Mouse (Mus musculus) midbrain, embryonic 16.5 days (tissue): Measurements from ENCODE around the gene Myo1b. TPM values are rescaled to one million over a fixed set of nuclear protein-coding genes. Genes with fewer than 3 reads are reported as not detected.
A peak's percentile ranks its signal among the peaks of the same experiment; 100 is the strongest.

ENCODE experiments used
- ATAC-seq: fragments of 200-750 bp; cut with Nextera tagmentation; 2 replicates; pipeline ENCODE4 v1.8.0; 2017; ENCODE audit warnings: moderate TSS enrichment
- H3K27ac ChIP-seq: fragments of 300-500 bp; sonication (generic); 2 replicates; pipeline ENCODE4 v1.5.1; 2014; ENCODE audit warnings: mild to moderate bottlenecking, low read length, mixed read lengths
- H3K27me3 ChIP-seq: fragments of 300-500 bp; sonication (generic); 2 replicates; pipeline ENCODE4 v1.6.1; 2014; ENCODE audit warnings: low read depth, low read length, mixed read lengths; ENCODE audit not compliant: control insufficient read depth, insufficient read depth
- H3K36me3 ChIP-seq: fragments of 300-500 bp; sonication (generic); 2 replicates; pipeline ENCODE4 v1.6.1; 2014; ENCODE audit warnings: mild to moderate bottlenecking, low read length, moderate library complexity, mixed read lengths; ENCODE audit not compliant: control insufficient read depth, insufficient read depth
- H3K4me1 ChIP-seq: fragments of 300-500 bp; sonication (generic); 2 replicates; pipeline ENCODE4 v1.6.1; 2014; ENCODE audit warnings: mild to moderate bottlenecking, low read length, mixed read lengths; ENCODE audit not compliant: control insufficient read depth, insufficient read depth
- H3K4me2 ChIP-seq: fragments of 300-500 bp; sonication (generic); 2 replicates; pipeline ENCODE4 v1.6.1; 2014; ENCODE audit warnings: mild to moderate bottlenecking, low read length, mixed read lengths
- H3K4me3 ChIP-seq: fragments of 300-500 bp; sonication (generic); 2 replicates; pipeline ENCODE4 v1.5.1; 2014; ENCODE audit warnings: low read depth, mild to moderate bottlenecking, low read length, moderate library complexity, mixed read lengths
- H3K9ac ChIP-seq: fragments of 300-500 bp; sonication (generic); 2 replicates; pipeline ENCODE4 v1.6.1; 2014; ENCODE audit warnings: low read depth, low read length, mixed read lengths
- H3K9me3 ChIP-seq: fragments of 300-500 bp; sonication (generic); replicated peaks from 2 replicates; pipeline ENCODE4 v1.6.1; 2014; ENCODE audit warnings: mild to moderate bottlenecking, low read length, mixed read lengths; ENCODE audit not compliant: control insufficient read depth, poor library complexity, severe bottlenecking
- WGBS: fragments of 180-500 bp; shearing (Covaris S2); extraction: QIAGEN DNeasy Blood & Tissue Kit; methylation state at CpG from one replicate; pipeline ENCODE4 v1.1.7; 2014; 5-methylcytosine and 5-hydroxymethylcytosine counted together
- polyA plus RNA-seq: library from polyadenylated mRNA; unstranded; fragments of >200 nt; fragmentation: Nextera tagmentation; extraction: Ambion mirVana; gene quantifications from 2 replicates; pipeline ENCODE4 v1.2.1, GENCODE M21; 2015

Myo1b gene
- polyA plus RNA-seq, 1 experiment from 2014 or later: 57.6 TPM

DNA sequence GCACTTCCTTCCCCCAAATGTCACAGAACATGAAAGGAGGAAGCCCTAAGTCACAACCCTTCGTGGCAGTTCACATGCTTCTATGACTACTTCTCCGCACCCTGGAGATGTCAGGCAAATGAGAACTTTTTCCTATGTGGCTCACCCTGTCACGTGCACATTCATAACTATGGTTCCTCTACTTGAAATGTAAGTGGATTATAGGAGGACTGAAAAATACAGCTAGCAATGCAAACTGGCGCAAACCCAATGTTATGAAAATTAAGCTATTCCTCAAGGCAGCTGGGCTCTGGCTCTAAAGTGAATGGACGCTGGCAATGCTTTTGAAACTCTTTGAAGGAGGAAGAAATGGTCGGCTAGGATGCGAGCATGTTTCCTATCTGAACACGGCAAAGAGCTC, 8.1 kb downstream of the Myo1b start:
- H3K27ac ChIP-seq: no peak overlapping the region
- H3K4me2 ChIP-seq: 0 out of 2 replicates have a peak overlapping the region, but pooled peaks have one; percentile 13
- no peaks in the 10 kb centered on the region for H3K27me3 ChIP-seq
- no peaks in the 10 kb centered on the region for H3K9me3 ChIP-seq
- H3K36me3 ChIP-seq: no peaks in the 10 kb centered on the region
- ATAC-seq: no peak; the same call in 1 of the 2 replicates
- 19% methylated on average over 8 of the region's 8 CpGs for WGBS
- no peak overlapping the region for H3K4me3 ChIP-seq
- H3K4me1 ChIP-seq: peaks cover 17% of the 10 kb centered on the region
- no peak overlapping the region for H3K9ac ChIP-seq

- no peak overlapping the region for H3K4me2 ChIP-seq
- no peaks in the 10 kb centered on the region for H3K36me3 ChIP-seq
- WGBS: 92% methylated on average over 8 of the region's 8 CpGs
- H3K27ac ChIP-seq: no peak overlapping the region
- no peak for ATAC-seq
- no peaks in the 10 kb centered on the region for H3K9me3 ChIP-seq
- no peak overlapping the region for H3K4me3 ChIP-seq
- no peaks in the 10 kb centered on the region for H3K27me3 ChIP-seq
- no peak overlapping the region for H3K9ac ChIP-seq
- H3K4me1 ChIP-seq: peaks cover 17% of the 10 kb centered on the region
Observed at GRCm38 (mm10) chr1:51906206-51906906, 9.5 kb downstream of the Myo1b start.

GRCm38 (mm10) chr1:51905073-51905472, 10.8 kb downstream of the Myo1b start:
- ATAC-seq: no peak

DNA sequence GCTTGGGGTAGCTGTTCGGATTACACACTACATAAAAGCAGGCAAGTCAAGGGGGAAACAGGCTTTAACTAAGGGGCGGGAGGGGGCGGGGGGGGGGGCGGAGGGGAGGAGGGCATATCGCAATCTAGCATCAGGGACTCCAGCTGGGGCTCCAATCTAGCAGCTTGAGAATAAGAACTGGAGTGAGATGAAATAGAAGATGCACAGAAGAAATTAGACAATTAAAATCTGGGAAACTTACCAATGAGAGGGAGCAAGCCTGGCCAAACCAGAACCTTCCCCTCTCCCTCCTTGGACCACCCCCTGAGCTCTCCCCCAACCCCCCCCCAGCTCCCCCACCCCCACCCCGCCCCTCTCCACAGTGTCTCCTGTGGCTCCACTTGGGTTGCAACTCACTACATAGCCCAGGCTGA, 18.7 kb downstream of the Myo1b start:
- H3K4me3 ChIP-seq: no peak overlapping the region
- H3K4me1 ChIP-seq: peaks cover 4% of the 10 kb centered on the region; the same call in 1 of the 2 replicates
- no peak overlapping the region for H3K4me2 ChIP-seq
- 17% methylated on average over 2 of the region's 6 CpGs for WGBS
- H3K27me3 ChIP-seq: no peaks in the 10 kb centered on the region
- no peak for ATAC-seq
- H3K9me3 ChIP-seq: no peaks in the 10 kb centered on the region
- H3K9ac ChIP-seq: no peak overlapping the region
- no peaks in the 10 kb centered on the region for H3K36me3 ChIP-seq
- no peak overlapping the region for H3K27ac ChIP-seq

More at GRCm38 (mm10) chr1:51905073-51905472, 10.8 kb downstream of the Myo1b start:
- H3K27me3 ChIP-seq: no peaks in the 10 kb centered on the region
- H3K9me3 ChIP-seq: no peaks in the 10 kb centered on the region
- H3K9ac ChIP-seq: no peak overlapping the region
- H3K36me3 ChIP-seq: no peaks in the 10 kb centered on the region
- 92% methylated on average over 6 of the region's 6 CpGs for WGBS
- H3K4me2 ChIP-seq: no peak overlapping the region
- no peak overlapping the region for H3K27ac ChIP-seq
- no peak overlapping the region for H3K4me3 ChIP-seq
- H3K4me1 ChIP-seq: peaks cover 13% of the 10 kb centered on the region

GRCm38 (mm10) chr1:51895961-51896360, 19.9 kb downstream of the Myo1b start:
- no peak for ATAC-seq
- Histone ChIP-seq H3K9me3 (no peaks in the 10 kb centered on the region), H3K9ac (no peak overlapping the region), H3K4me1 (peaks cover 4% of the 10 kb centered on the region; the same call in 1 of the 2 replicates), H3K27me3 (no peaks in the 10 kb centered on the region), H3K27ac (no peak overlapping the region), H3K4me3 (no peak overlapping the region), H3K36me3 (no peaks in the 10 kb centered on the region), H3K4me2 (no peak overlapping the region)
- 30% methylated on average over 10 of the region's 10 CpGs for WGBS

DNA sequence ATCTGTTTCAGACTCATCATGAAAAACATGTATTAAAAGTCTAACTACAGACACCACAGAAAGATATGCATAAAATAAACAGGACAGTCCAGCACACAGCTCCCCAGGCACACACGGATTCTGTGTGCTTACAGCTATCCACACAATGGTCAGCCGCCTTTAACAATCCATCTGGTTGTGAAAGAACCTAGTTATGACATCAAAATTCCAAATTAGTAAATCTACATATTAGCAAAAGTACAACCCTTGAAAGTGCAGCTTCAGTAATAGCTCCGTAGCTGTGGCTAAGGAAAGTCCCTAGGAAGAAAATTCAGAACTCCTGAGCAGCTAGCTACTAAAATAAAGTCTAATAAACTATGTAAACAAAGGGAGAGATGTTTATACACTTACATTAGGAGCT, 21.1 kb downstream of the Myo1b start:
- no peaks in the 10 kb centered on the region for H3K9me3 ChIP-seq
- H3K9ac ChIP-seq: no peak overlapping the region
- H3K4me1 ChIP-seq: peaks cover 4% of the 10 kb centered on the region; the same call in 1 of the 2 replicates
- H3K36me3 ChIP-seq: no peaks in the 10 kb centered on the region
- no peaks in the 10 kb centered on the region for H3K27me3 ChIP-seq
- no peak overlapping the region for H3K27ac ChIP-seq
- H3K4me2 ChIP-seq: no peak overlapping the region
- 64% methylated on average over 3 of the region's 3 CpGs for WGBS
- H3K4me3 ChIP-seq: no peak overlapping the region
- ATAC-seq: no peak

DNA sequence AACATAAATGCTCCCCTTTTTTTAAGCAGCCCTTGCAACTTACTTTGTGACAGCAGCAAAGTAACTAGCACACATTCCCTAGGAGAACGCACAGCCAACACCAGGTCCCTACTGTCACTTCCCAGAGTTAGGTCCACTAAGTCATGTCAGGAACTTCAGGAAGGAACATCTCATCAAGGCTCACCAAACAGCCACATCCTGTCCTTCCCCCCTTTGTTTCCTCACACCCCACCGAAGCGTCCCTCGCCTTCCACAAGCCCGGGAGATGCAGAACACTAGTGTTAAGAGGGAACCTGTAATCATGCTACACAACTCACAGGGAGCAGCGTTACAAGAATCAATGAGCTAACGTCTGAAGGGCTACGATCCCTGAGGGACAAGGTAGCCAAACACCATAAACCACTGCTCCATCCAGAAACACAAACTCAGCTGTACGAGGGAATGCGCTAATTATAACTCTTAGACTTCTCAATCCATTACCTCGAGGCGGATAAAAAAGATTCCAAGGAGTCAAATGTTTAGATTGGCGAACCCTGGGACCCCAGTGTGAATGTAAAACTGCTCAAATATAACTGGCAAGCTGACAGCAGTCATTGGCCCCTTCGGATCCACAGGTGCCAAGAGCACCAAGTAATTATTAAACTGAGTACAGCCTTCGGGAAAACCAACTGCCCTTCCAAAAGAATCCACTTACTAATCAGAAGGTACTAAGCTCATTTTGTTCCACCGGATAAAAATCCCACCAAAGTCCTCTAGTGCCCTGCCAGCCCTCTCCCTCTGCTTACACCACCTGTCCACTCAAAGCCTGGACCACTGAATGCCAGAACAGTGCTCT, 22.1 kb downstream of the Myo1b start:
- H3K4me1 ChIP-seq: peaks cover 4% of the 10 kb centered on the region; the same call in 1 of the 2 replicates
- no peak overlapping the region for H3K4me3 ChIP-seq
- H3K36me3 ChIP-seq: no peaks in the 10 kb centered on the region
- no peak overlapping the region for H3K4me2 ChIP-seq
- no peak for ATAC-seq
- H3K27me3 ChIP-seq: no peaks in the 10 kb centered on the region
- 85% methylated on average over 16 of the region's 16 CpGs for WGBS
- H3K27ac ChIP-seq: no peak overlapping the region
- H3K9ac ChIP-seq: no peak overlapping the region
- no peaks in the 10 kb centered on the region for H3K9me3 ChIP-seq

- ATAC-seq: no peak
- WGBS: 93% methylated on average over 4 of the region's 4 CpGs
- no peak overlapping the region for H3K4me2 ChIP-seq
Observed at GRCm38 (mm10) chr1:51892005-51892404, 23.9 kb downstream of the Myo1b start.

More at GRCm38 (mm10) chr1:51892005-51892404, 23.9 kb downstream of the Myo1b start:
- peaks cover 6% of the 10 kb centered on the region; the same call in 1 of the 2 replicates for H3K4me1 ChIP-seq
- H3K36me3 ChIP-seq: no peaks in the 10 kb centered on the region
- no peak overlapping the region for H3K4me3 ChIP-seq
- no peaks in the 10 kb centered on the region for H3K27me3 ChIP-seq
- no peak overlapping the region for H3K9ac ChIP-seq
- no peak overlapping the region for H3K27ac ChIP-seq
- H3K9me3 ChIP-seq: no peaks in the 10 kb centered on the region
